Mouse (Mus musculus) embryonic facial prominence, embryonic 10.5 days (tissue): ENCODE data around the gene Tmppe. TPM values are rescaled to one million over a fixed set of nuclear protein-coding genes. Genes with fewer than 3 reads are reported as not detected.
"Not testable (repeated sequence)": the region's sequence is repeated elsewhere in the genome, so short reads cannot be mapped to it uniquely, and the experiment has no call there.

Source experiments
- DNase-seq: peaks from one replicate; pipeline ENCODE4 v3.0.0-alpha.2; 2017; ENCODE audit warnings: low spot score
- H3K27ac ChIP-seq: fragments of 300-500 bp; sonication (generic); replicated peaks from 2 replicates; pipeline ENCODE4 v1.5.1; 2016; ENCODE audit warnings: mild to moderate bottlenecking
- H3K27me3 ChIP-seq: fragments of 300-500 bp; sonication (generic); replicated peaks from 2 replicates; pipeline ENCODE4 v1.6.1; 2016; ENCODE audit warnings: low read depth, mild to moderate bottlenecking; ENCODE audit not compliant: poor library complexity, severe bottlenecking
- H3K36me3 ChIP-seq: fragments of 300-500 bp; sonication (generic); replicated peaks from 2 replicates; pipeline ENCODE4 v1.6.1; 2016; ENCODE audit warnings: mild to moderate bottlenecking, moderate library complexity
- H3K4me1 ChIP-seq: fragments of 300-500 bp; sonication (generic); 2 replicates; pipeline ENCODE4 v1.6.1; 2016
- H3K4me3 ChIP-seq: fragments of 300-500 bp; sonication (generic); 2 replicates; pipeline ENCODE4 v1.5.1; 2016; ENCODE audit warnings: mild to moderate bottlenecking, moderate library complexity
- H3K9me3 ChIP-seq: fragments of 300-500 bp; sonication (generic); 2 replicates; pipeline ENCODE4 v1.6.1; 2016; ENCODE audit warnings: mild to moderate bottlenecking
- WGBS: fragments of 180-500 bp; shearing (Covaris S2); methylation state at CpG from one replicate; pipeline ENCODE4 v1.1.7; 2016; 5-methylcytosine and 5-hydroxymethylcytosine counted together
- polyA plus RNA-seq: library from polyadenylated mRNA; unstranded; fragments of >200 nt; fragmentation: Nextera tagmentation; extraction: Ambion mirVana; gene quantifications from 2 replicates; pipeline ENCODE4 v1.2.1, GENCODE M21; 2016

Gene Tmppe
- polyA plus RNA-seq, 1 experiment from 2014 or later = 11.8 TPM

GRCm38 (mm10) chr9:114385160-114385559 is 15.7 kb upstream of the Tmppe start:
- H3K4me3 ChIP-seq = no peak overlapping the region
- H3K4me1 ChIP-seq = peaks cover 22% of the 10 kb centered on the region
- no peaks in the 10 kb centered on the region for H3K27me3 ChIP-seq
- H3K27ac ChIP-seq = no peak overlapping the region
- H3K9me3 ChIP-seq = no peaks in the 10 kb centered on the region
- peaks cover 31% of the 10 kb centered on the region for H3K36me3 ChIP-seq
- 96% methylated on average over 10 of the region's 10 CpGs for whole genome bisulfite sequencing
- DNase-seq = no peak

DNA sequence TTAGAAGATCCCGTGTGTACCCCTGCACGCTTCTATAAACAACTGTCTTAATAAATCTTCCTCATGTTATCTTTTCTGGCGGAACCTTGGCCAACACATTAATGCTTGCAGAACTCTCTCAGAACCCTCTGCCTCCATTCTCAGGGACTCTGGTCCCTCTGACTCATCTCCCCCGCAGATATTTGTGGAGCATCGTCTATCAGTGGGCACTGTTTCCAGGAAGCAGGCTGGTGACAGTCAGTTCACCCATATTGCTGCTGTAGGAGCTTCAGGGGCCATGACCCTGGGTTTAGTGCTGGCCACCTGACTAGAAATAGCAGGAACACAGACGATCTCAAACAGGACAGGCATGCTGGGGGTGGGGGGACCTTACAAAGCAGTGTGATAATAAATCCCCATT is 13.8 kb upstream of the Tmppe start:
- Histone ChIP-seq H3K4me1 (peaks cover 30% of the 10 kb centered on the region), H3K4me3 (no peak overlapping the region), H3K36me3 (peaks cover 30% of the 10 kb centered on the region), H3K9me3 (no peaks in the 10 kb centered on the region), H3K27ac (no peak overlapping the region), H3K27me3 (no peaks in the 10 kb centered on the region)
- 81% methylated on average over 6 of the region's 6 CpGs for WGBS
- DNase-seq = no peak

GRCm38 (mm10) chr9:114388288-114388687 is 12.6 kb upstream of the Tmppe start:
- H3K27me3 ChIP-seq = no peaks in the 10 kb centered on the region
- 82% methylated on average over 8 of the region's 8 CpGs for WGBS
- no peaks in the 10 kb centered on the region for H3K9me3 ChIP-seq
- H3K27ac ChIP-seq = 0 out of 2 replicates have a peak overlapping the region, but pooled peaks have one; percentile 51
- H3K36me3 ChIP-seq = peaks cover 25% of the 10 kb centered on the region
- DNase-seq = no peak
- peaks cover 30% of the 10 kb centered on the region for H3K4me1 ChIP-seq
- H3K4me3 ChIP-seq = no peak overlapping the region

DNA sequence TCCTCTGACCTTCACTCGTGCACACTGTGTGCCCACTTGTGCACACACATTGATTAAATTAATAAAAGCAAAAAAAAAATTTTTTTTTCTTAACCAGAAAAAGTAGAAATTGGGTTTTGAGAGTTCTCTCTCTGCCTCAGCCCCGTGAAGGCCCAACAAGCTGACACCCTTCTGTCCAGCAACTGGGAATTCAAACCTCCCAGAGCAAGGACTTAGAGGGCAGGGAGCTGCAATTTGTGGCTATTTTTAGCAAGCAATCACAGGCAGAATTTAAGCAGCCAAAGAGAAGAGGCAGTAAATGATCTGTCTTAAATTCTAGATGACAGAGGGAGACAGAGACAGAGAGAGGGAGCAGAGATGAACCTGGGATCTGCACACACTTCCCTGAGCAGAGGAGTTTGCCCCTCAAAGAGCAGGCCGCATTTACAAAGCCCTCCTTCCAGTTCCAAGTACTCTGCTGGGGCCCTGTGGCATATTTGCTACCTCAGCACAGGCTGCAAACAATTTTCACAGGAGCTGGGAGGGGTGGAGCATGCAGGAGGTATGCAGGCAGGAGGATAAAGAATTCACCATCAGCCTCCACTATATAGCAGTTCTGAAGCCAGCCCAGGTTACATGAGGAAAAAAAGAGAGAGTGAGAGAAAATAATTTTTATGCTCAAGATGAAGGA is 12.1 kb upstream of the Tmppe start:
- 65% methylated on average over 3 of the region's 3 CpGs for WGBS
- peaks cover 22% of the 10 kb centered on the region for H3K36me3 ChIP-seq
- peaks cover 30% of the 10 kb centered on the region for H3K4me1 ChIP-seq
- H3K27me3 ChIP-seq = no peaks in the 10 kb centered on the region
- H3K27ac ChIP-seq = peak overlapping the region; percentile 51; the same call in 1 of the 2 replicates
- no peaks in the 10 kb centered on the region for H3K9me3 ChIP-seq
- H3K4me3 ChIP-seq = peak overlapping the region; percentile 88; the same call in 1 of the 2 replicates
- peak; percentile 36 for DNase-seq

GRCm38 (mm10) chr9:114389371-114389904 is 11.5 kb upstream of the Tmppe start:
- DNase-seq = peak; percentile 25
- Histone ChIP-seq H3K27me3 (no peaks in the 10 kb centered on the region), H3K27ac (0 out of 2 replicates have a peak overlapping the region, but pooled peaks have one; percentile 91), H3K9me3 (no peaks in the 10 kb centered on the region), H3K4me1 (peaks cover 30% of the 10 kb centered on the region), H3K4me3 (peak overlapping the region; percentile 88), H3K36me3 (peaks cover 16% of the 10 kb centered on the region)
- WGBS = 74% methylated on average over 8 of the region's 8 CpGs

DNA sequence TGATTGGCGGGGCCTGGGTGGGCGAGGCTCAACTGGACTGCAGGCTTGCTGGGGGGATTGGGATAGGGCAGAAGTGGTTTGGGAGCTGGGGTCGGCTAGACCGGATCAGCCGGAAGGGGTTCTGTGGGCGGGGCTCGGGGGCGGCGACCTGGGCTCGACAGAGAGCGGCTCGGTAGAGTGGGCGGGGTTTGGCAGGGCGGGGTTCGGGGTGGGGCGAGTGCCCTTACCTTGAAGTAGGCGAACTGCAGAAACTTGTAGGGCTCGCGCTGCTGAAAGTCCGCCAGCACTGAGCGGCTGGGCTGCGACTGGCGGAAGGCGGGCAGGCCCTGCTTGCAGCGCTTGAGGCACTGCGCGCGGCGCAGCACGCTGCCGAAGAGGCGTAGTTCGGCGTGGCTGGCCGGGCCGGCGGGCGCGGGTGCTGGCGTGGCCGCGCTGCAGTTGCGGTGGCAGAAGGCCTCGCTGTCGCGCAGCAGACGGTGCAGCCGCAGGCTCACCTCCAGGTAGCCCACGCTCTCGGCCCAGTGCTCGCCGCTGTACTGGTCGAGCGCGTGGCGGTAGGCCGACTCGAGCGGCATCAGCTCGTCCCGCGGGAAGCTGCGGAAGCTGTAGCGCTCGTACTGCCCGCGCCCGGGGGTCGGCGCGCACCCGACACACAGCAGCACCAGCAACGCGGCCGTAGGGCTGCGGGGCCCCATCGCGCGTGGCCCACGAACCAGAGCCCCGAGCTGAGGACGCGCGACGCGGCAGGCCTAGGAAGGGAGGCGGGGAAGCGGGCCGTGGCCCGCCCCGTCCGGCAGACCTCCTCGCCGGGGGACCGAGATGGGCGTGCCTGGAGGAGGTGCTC is 10.8 kb upstream of the Tmppe start, which contains the start of gene Crtap:
Crtap (minus strand) TSS at position 771 of the 844 bp plus-strand sequence.
- Histone ChIP-seq H3K4me3 (peak within 1 kb of the TSS; percentile 88), H3K9me3 (no peaks in the 10 kb centered on the region), H3K36me3 (peaks cover 9% of the 10 kb centered on the region), H3K27ac (peak within 1 kb of the TSS; percentile 91), H3K4me1 (peaks cover 30% of the 10 kb centered on the region), H3K27me3 (no peaks in the 10 kb centered on the region)
- under 1% methylated on average over 96 of the region's 96 CpGs for WGBS
- DNase-seq = peak; percentile 87

DNA sequence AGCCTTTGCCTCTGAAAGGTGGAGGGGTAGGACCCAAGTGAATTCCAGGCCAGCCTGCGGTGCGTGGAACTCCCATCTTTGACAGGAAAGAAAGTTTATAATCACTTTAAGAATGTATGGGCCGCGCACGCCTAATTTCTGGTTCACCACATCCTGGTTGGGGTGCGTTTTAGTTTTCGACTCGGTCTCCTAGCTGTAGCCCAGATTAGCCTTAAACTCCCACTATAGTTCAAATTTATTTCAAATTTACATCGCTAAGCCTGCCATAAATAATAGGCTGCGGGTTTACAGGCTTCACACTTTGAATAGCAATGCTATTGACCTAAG is 10.2 kb upstream of the Tmppe start:
- DNase-seq = no peak
- H3K9me3 ChIP-seq = no peaks in the 10 kb centered on the region
- 6% methylated on average over 10 of the region's 10 CpGs for WGBS
- peak overlapping the region; percentile 88 for H3K4me3 ChIP-seq
- no peaks in the 10 kb centered on the region for H3K27me3 ChIP-seq
- peak overlapping the region; percentile 91 for H3K27ac ChIP-seq
- H3K36me3 ChIP-seq = 0 out of 2 replicates have a peak, but pooled peaks cover 4% of the 10 kb centered on the region
- peaks cover 30% of the 10 kb centered on the region for H3K4me1 ChIP-seq

GRCm38 (mm10) chr9:114394136-114394535 is 6.8 kb upstream of the Tmppe start:
- not testable (repeated sequence) for DNase-seq, H3K4me3 ChIP-seq, H3K27me3 ChIP-seq, H3K36me3 ChIP-seq, H3K9me3 ChIP-seq, H3K27ac ChIP-seq
- peaks cover 17% of the 10 kb centered on the region for H3K4me1 ChIP-seq
- WGBS = 69% methylated on average over 6 of the region's 6 CpGs

DNA sequence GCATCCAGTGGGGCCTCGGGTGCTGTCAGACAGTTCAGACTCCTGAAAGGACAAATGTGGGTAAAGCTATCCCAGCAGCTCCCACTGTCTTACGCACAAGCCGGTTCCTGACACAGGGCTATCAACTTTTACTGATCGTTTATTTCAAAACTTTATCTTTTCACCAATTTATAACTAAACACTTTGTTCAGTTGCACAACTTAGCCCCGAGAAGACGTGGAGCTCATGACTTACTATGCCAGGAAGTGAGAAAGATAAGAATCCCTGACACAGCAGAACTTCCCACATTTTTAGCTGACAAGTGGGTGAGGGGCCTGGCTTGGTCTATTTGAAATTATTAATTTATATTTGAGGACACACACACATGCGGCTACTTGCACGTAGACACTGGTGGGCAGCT is 6.2 kb upstream of the Tmppe start:
- WGBS = 90% methylated on average over 8 of the region's 8 CpGs
- H3K27me3 ChIP-seq = no peaks in the 10 kb centered on the region

GRCm38 (mm10) chr9:114395258-114395657 is 5.6 kb upstream of the Tmppe start:
- DNase-seq = no peak
- no peaks in the 10 kb centered on the region for H3K27me3 ChIP-seq
- WGBS = 88% methylated on average over 4 of the region's 4 CpGs
- H3K9me3 ChIP-seq = no peaks in the 10 kb centered on the region
- H3K36me3 ChIP-seq = no peaks in the 10 kb centered on the region
- H3K27ac ChIP-seq = no peak overlapping the region
- peaks cover 8% of the 10 kb centered on the region for H3K4me1 ChIP-seq
- no peak overlapping the region for H3K4me3 ChIP-seq

More for the DNA sequence above, 6.2 kb upstream of the Tmppe start:
- no peak overlapping the region for H3K4me3 ChIP-seq
- no peaks in the 10 kb centered on the region for H3K9me3 ChIP-seq
- no peak for DNase-seq
- peaks cover 13% of the 10 kb centered on the region for H3K4me1 ChIP-seq
- no peak overlapping the region for H3K27ac ChIP-seq
- no peaks in the 10 kb centered on the region for H3K36me3 ChIP-seq

DNA sequence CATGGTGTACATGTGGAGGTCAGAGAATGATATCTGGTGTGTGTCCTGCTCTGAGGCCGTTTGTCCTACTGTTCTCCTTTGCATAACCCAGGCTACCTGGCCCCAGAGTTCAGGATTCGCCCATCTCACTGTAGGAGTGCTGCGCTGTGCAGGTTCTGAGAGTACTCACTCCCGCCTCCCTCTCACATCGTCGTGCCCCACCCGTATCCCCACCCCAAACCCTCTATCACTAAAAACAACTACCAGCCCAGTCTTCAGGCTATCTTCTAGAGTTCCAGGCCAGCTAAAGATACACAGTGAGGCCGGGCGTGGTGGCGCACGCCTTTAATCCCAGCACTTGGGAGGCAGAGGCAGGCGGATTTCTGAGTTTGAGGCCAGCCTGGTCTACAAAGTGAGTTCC is 1.2 kb upstream of the Tmppe start:
- no peaks in the 10 kb centered on the region for H3K27me3 ChIP-seq
- H3K9me3 ChIP-seq = peaks cover 7% of the 10 kb centered on the region; the same call in 1 of the 2 replicates
- H3K4me1 ChIP-seq = peaks cover 15% of the 10 kb centered on the region
- no peak overlapping the region for H3K4me3 ChIP-seq
- H3K36me3 ChIP-seq = peaks cover 10% of the 10 kb centered on the region
- WGBS = 90% methylated on average over 12 of the region's 12 CpGs
- DNase-seq = no peak
- H3K27ac ChIP-seq = no peak overlapping the region

DNA sequence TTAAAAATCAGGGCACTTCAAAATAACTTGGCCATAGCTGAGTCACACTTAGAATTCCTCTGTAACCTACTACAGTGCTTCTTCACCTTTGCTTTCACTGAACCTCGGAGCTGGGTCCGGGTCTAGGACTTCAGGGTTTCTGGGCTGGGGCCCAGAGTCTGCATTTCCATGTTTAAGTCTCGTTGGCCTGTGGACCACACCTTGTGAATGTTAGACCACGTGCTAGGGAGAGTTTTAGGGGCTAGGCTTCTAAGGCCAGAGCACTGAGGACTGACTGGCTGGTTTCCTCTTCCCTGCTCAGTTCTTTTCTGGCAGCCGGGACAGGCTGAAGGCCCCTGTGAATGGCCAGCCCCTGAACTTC is 337 bp upstream of the Tmppe start:
- no peak for DNase-seq
- H3K4me1 ChIP-seq = peaks cover 15% of the 10 kb centered on the region
- H3K27me3 ChIP-seq = no peaks in the 10 kb centered on the region
- peaks cover 13% of the 10 kb centered on the region; the same call in 1 of the 2 replicates for H3K9me3 ChIP-seq
- peak overlapping the region; percentile 88 for H3K27ac ChIP-seq
- peaks cover 19% of the 10 kb centered on the region for H3K36me3 ChIP-seq
- WGBS = 26% methylated on average over 5 of the region's 5 CpGs
- peak overlapping the region; percentile 77 for H3K4me3 ChIP-seq
